18 mouse cellular contexts compared by ENCODE assay signal in the genomic region with DNA sequence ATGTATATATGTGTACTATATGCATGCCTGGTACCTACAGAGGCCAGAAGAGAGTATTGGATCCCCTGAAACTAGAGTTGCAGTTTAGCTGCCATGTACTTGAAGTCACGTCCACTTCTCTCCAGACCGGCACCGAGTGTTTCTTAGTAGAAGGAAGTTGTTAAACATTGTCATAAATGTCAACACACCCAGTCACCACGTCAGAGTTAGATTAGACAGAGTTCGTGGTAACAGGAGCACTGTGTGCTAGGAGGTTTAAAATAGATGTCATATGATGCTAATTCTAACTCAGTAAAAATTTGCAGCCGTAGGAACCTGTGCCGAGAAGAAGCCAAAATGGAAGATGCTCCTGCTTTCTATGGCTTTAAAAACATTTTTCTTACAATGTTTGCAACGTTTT. TPM values are rescaled to one million over a fixed set of nuclear protein-coding genes. Genes with fewer than 3 reads are reported as not detected.
DNase-seq lines count a peak whose midpoint lies in the region; ATAC-seq and TF ChIP-seq lines count a peak whose summit lies in the region.
"Had no signal": no experiment of that assay in that cellular context is flagged by ENCODE, and none has a peak within 500 bp of the region (broad histone marks: within the 10 kb centered on the region; RNA-seq: fewer than 3 reads in every experiment).

A gene (plus strand): TSS at position 286 of the 400 bp plus-strand sequence.

- no peaks in the 10 kb centered on the region; the same call in 1 of the 2 replicates for H3K4me1 ChIP-seq in heart, adult 2 months (ENCODE audit: control insufficient read depth, insufficient read depth, low read length)
- 0 out of 2 replicates have a peak, but pooled peaks cover 2% of the 10 kb centered on the region for H3K4me1 ChIP-seq in heart, embryonic 12.5 days (replicated peaks)
- no peaks in the 10 kb centered on the region for H3K4me1 ChIP-seq in heart, postnatal 0 days (ENCODE audit: control insufficient read depth, insufficient read depth)
- no peaks in the 10 kb centered on the region for H3K4me1 ChIP-seq in kidney, embryonic 16.5 days (ENCODE audit: insufficient read depth, low read length)
- H3K4me1 ChIP-seq: hindbrain, embryonic 15.5 days; midbrain, embryonic 10.5 days had no signal

- ATAC-seq in heart, embryonic 12.5 days (ENCODE audit: insufficient number of reproducible peaks, low FRiP score) = no peak
- ATAC-seq in heart, postnatal 0 days (ENCODE audit: insufficient read depth, low read depth) = peak; percentile 84
- peak; percentile 92 for ATAC-seq in megakaryocyte, adult 5-6 weeks (ENCODE audit: poor library complexity, severe bottlenecking)
- ATAC-seq in kidney, embryonic 16.5 days (ENCODE audit: low FRiP score, low TSS enrichment) = no peak
- ATAC-seq: liver, embryonic 12.5 days had no signal

- H3K4me2 ChIP-seq in heart, embryonic 12.5 days = no peak within 1 kb of the TSS
- H3K4me2 ChIP-seq in heart, postnatal 0 days (ENCODE audit: low read depth, low read length) = peak within 1 kb of the TSS; percentile 54
- H3K4me2 ChIP-seq in kidney, embryonic 16.5 days (replicated peaks; ENCODE audit: low read depth, low read length) = no peak within 1 kb of the TSS
- H3K4me2 ChIP-seq: hindbrain, embryonic 15.5 days; liver, embryonic 12.5 days had no signal

- 43% methylated on average over 8 of the region's 8 CpGs for WGBS in heart, adult 2 months
- WGBS in heart, embryonic 12.5 days = 44% methylated on average over 8 of the region's 8 CpGs
- 32% methylated on average over 8 of the region's 8 CpGs for WGBS in heart, postnatal 0 days
- WGBS in kidney, embryonic 16.5 days = 70% methylated on average over 8 of the region's 8 CpGs

- TF ChIP-seq POLR2A in heart, adult 2 months (IDR thresholded peaks at IDR 0.05; ENCODE audit: insufficient read depth, low read depth, low read length) = 0 out of 2 replicates have a peak, but pooled peaks have one; percentile 18

- no peak for TF ChIP-seq EP300 in heart, adult 2 months (IDR thresholded peaks at IDR 0.05; ENCODE audit: insufficient read depth, low read depth, low read length)
- no peak for TF ChIP-seq EP300 in heart, postnatal 0 days (IDR thresholded peaks at IDR 0.05; ENCODE audit: low read depth)

- TF ChIP-seq CTCF in heart, adult 2 months (IDR thresholded peaks at IDR 0.05) = no peak
- TF ChIP-seq CTCF in heart, postnatal 0 days (IDR thresholded peaks at IDR 0.05; ENCODE audit: low read depth) = no peak

- intact Hi-C loops in heart, adult 2 months (cut with DNase I) = no loop called here
- intact Hi-C loops in gastrocnemius, postnatal 14 days (cut with DNase I; ENCODE audit: low total_unique reads) = no loop called here

- H3K79me2 ChIP-seq in heart, adult 2 months (replicated peaks; ENCODE audit: control insufficient read depth, insufficient read depth, low read length) = no peaks in the 10 kb centered on the region

- H3K27me3 ChIP-seq in heart, adult 2 months (ENCODE audit: control insufficient read depth, insufficient read depth, low read length) = no peaks in the 10 kb centered on the region
- no peaks in the 10 kb centered on the region for H3K27me3 ChIP-seq in heart, embryonic 12.5 days (replicated peaks)
- H3K27me3 ChIP-seq in heart, postnatal 0 days (ENCODE audit: control insufficient read depth, insufficient read depth, low read length) = no peaks in the 10 kb centered on the region
- H3K27me3 ChIP-seq in kidney, embryonic 16.5 days (ENCODE audit: insufficient read depth, low read length) = peaks cover 6% of the 10 kb centered on the region; the same call in 1 of the 2 replicates
- H3K27me3 ChIP-seq: hindbrain, embryonic 15.5 days; liver, embryonic 12.5 days had no signal

- H3K27ac ChIP-seq in heart, adult 2 months = peak within 1 kb of the TSS; percentile 84
- H3K27ac ChIP-seq in heart, embryonic 12.5 days (ENCODE audit: poor library complexity, severe bottlenecking) = no peak within 1 kb of the TSS
- H3K27ac ChIP-seq in heart, postnatal 0 days (ENCODE audit: low read depth) = peak within 1 kb of the TSS; percentile 90
- no peak within 1 kb of the TSS for H3K27ac ChIP-seq in kidney, embryonic 16.5 days (ENCODE audit: low read length)
- H3K27ac ChIP-seq: hindbrain, embryonic 15.5 days; liver, embryonic 12.5 days; midbrain, embryonic 10.5 days had no signal

- peak within 1 kb of the TSS; percentile 33 for H3K4me3 ChIP-seq in heart, adult 2 months
- H3K4me3 ChIP-seq in heart, embryonic 12.5 days = no peak within 1 kb of the TSS
- H3K4me3 ChIP-seq in heart, postnatal 0 days (ENCODE audit: low read depth, low read length) = peak within 1 kb of the TSS; percentile 47
- H3K4me3 ChIP-seq in kidney, embryonic 16.5 days (ENCODE audit: low read length) = no peak within 1 kb of the TSS
- H3K4me3 ChIP-seq: hindbrain, embryonic 15.5 days; liver, embryonic 12.5 days; midbrain, embryonic 10.5 days had no signal

- H3K9me3 ChIP-seq in heart, embryonic 12.5 days (replicated peaks) = 0 out of 2 replicates have a peak, but pooled peaks cover 3% of the 10 kb centered on the region
- no peaks in the 10 kb centered on the region for H3K9me3 ChIP-seq in heart, postnatal 0 days (replicated peaks; ENCODE audit: control insufficient read depth, low read length)
- H3K9me3 ChIP-seq in kidney, embryonic 16.5 days (ENCODE audit: low read length) = no peaks in the 10 kb centered on the region
- H3K9me3 ChIP-seq: hindbrain, embryonic 15.5 days; liver, embryonic 12.5 days; midbrain, embryonic 10.5 days had no signal

- no peaks in the 10 kb centered on the region for H3K36me3 ChIP-seq in heart, adult 2 months (ENCODE audit: control insufficient read depth, insufficient read depth, low read length)
- H3K36me3 ChIP-seq in heart, embryonic 12.5 days = peaks cover 16% of the 10 kb centered on the region
- peaks cover 1% of the 10 kb centered on the region; the same call in 1 of the 2 replicates for H3K36me3 ChIP-seq in heart, postnatal 0 days (replicated peaks; ENCODE audit: control insufficient read depth, insufficient read depth, low read length)
- H3K36me3 ChIP-seq in kidney, embryonic 16.5 days (ENCODE audit: insufficient read depth, low read length) = peaks cover 11% of the 10 kb centered on the region; the same call in 1 of the 2 replicates
- H3K36me3 ChIP-seq: hindbrain, embryonic 15.5 days had no signal

- H3K9ac ChIP-seq in heart, adult 2 months (ENCODE audit: low read depth, low read length) = no peak within 1 kb of the TSS; the same call in 1 of the 2 replicates
- no peak within 1 kb of the TSS for H3K9ac ChIP-seq in heart, embryonic 12.5 days
- peak within 1 kb of the TSS; percentile 61 for H3K9ac ChIP-seq in heart, postnatal 0 days (replicated peaks; ENCODE audit: low read depth, low read length)
- H3K9ac ChIP-seq in kidney, embryonic 16.5 days (replicated peaks; ENCODE audit: low read length) = no peak within 1 kb of the TSS
- H3K9ac ChIP-seq: hindbrain, embryonic 15.5 days; liver, embryonic 12.5 days had no signal

- peak in 1 of 2 experiments; percentile 7 for DNase-seq in heart, adult 2 months
- DNase-seq in gastrocnemius, postnatal 14 days = no peak
- DNase-seq in heart, postnatal 0 days (ENCODE audit: low spot score) = peak; percentile 77
- no peak for DNase-seq in cerebellum, adult 8-10 months
- no peak for DNase-seq in thymus, postnatal 14 days
- DNase-seq: adrenal gland, postnatal 10 days; cerebellum, postnatal 10 days; left cerebral cortex, postnatal 4 days; right cerebral cortex, postnatal 4 days had no signal

RNA-seq across cellular contexts. Expression of the gene that starts here (rescaled TPM):
- total RNA-seq in heart, adult 2 months (2021) = 100 to 1,000 TPM; 120 to 232 TPM
- polyA plus RNA-seq in heart, adult 2 months (2012; rRNA removed) = 86.4 and 166 TPM in 2 replicates
- 7.1 and 7.7 TPM in 2 replicates for polyA plus RNA-seq in heart, embryonic 12.5 days (2016; fragmentation: Nextera tagmentation; extraction: Ambion mirVana)
- total RNA-seq in gastrocnemius, postnatal 14 days (2021) = 10 to 100 TPM; 10.2 to 25.5 TPM
- 137 and 155 TPM in 2 replicates for total RNA-seq in heart, postnatal 0 days (2014; rRNA removed; ENCODE audit: low replicate concordance)
- 101 and 102 TPM in 2 replicates for polyA plus RNA-seq in heart, postnatal 0 days (2015; fragmentation: Nextera tagmentation; extraction: Ambion mirVana)
- total RNA-seq in megakaryocyte, adult 5-6 weeks (2015) = not detected in 2 replicates
- not detected in 2 replicates for total RNA-seq in megakaryocyte, adult 5-6 weeks (2017)
- polyA plus RNA-seq in kidney, embryonic 16.5 days (2015; fragmentation: Nextera tagmentation; extraction: Ambion mirVana) = 0.14 and 0.26 TPM in 2 replicates
- polyA plus RNA-seq: C2C12; hindbrain, embryonic 15.5 days; kidney, embryonic 14.5 days; liver, embryonic 12.5 days; midbrain, embryonic 10.5 days; stomach, embryonic 14.5 days had no signal

Comparison
In these comparisons a context has a peak if more than half of its experiments do, and no peak if none do; other contexts are left out.
1. RNA of the gene that starts here (total RNA-seq): 120 to 232 TPM in heart, adult 2 months, 137 to 155 TPM in heart, postnatal 0 days and 10.2 to 25.5 TPM in gastrocnemius, postnatal 14 days; not detected in megakaryocyte, adult 5-6 weeks; every median in the first group is over 10 times any median in the second.
2. RNA of the gene that starts here (polyA plus RNA-seq): 101 to 102 TPM in heart, postnatal 0 days and 86.4 to 166 TPM in heart, adult 2 months; 7.1 to 7.7 TPM in heart, embryonic 12.5 days and 0.14 to 0.26 TPM in kidney, embryonic 16.5 days; every median in the first group is over 10 times any median in the second.
3. H3K27ac ChIP-seq: peak in heart, adult 2 months (single experiment) and heart, postnatal 0 days (single experiment); none in heart, embryonic 12.5 days (single experiment) and kidney, embryonic 16.5 days (single experiment).
4. H3K4me3 ChIP-seq: peak in heart, adult 2 months (single experiment) and heart, postnatal 0 days (single experiment); none in heart, embryonic 12.5 days (single experiment) and kidney, embryonic 16.5 days (single experiment).
5. Peak in ATAC-seq in megakaryocyte, adult 5-6 weeks; RNA of the gene not detected or under 1 TPM.